Mouse (Mus musculus) heart, embryonic 14.5 days (tissue): ENCODE results near the gene Cys1. TPM values are rescaled to one million over a fixed set of nuclear protein-coding genes. Genes with fewer than 3 reads are reported as not detected.

Source experiments
- ATAC-seq: fragments of 200-750 bp; cut with Nextera tagmentation; 2 replicates; pipeline ENCODE4 v1.8.0; 2017; ENCODE audit warnings: low read depth, moderate TSS enrichment; ENCODE audit not compliant: insufficient number of reproducible peaks, insufficient read depth, low FRiP score
- H3K27ac ChIP-seq, 2 experiments: fragments of 200-500 bp in 1 of 2; fragments of 300-500 bp in 1 of 2; sonication (generic) in 1 of 2; replicated peaks in 1 of 2; 2 replicates each; pipeline ENCODE4 v1.5.1; 2012 to 2014; ENCODE audit warnings: low read depth in 2 of 2, low read length in 2 of 2, control low read depth in 1 of 2, mild to moderate bottlenecking in 1 of 2, mixed read lengths in 1 of 2; ENCODE audit not compliant: control insufficient read depth in 1 of 2, insufficient read depth in 1 of 2
- H3K27me3 ChIP-seq: fragments of 300-500 bp; sonication (generic); 2 replicates; pipeline ENCODE4 v1.6.1; 2014; ENCODE audit warnings: mild to moderate bottlenecking, low read length, control low read depth; ENCODE audit not compliant: control insufficient read depth, insufficient read depth
- H3K36me3 ChIP-seq: fragments of 300-500 bp; sonication (generic); 2 replicates; pipeline ENCODE4 v1.6.1; 2014; ENCODE audit warnings: mild to moderate bottlenecking, control low read depth, low read length, mixed read lengths; ENCODE audit not compliant: control insufficient read depth, insufficient read depth
- H3K4me1 ChIP-seq, 2 experiments: fragments of 200-500 bp in 1 of 2; fragments of 300-500 bp in 1 of 2; sonication (generic) in 1 of 2; 2 replicates each; pipeline ENCODE4 v1.6.1; 2012 to 2014; ENCODE audit warnings: low read length in 2 of 2, control low read depth in 1 of 2, mixed read lengths in 1 of 2; ENCODE audit not compliant: control insufficient read depth in 2 of 2, insufficient read depth in 2 of 2
- H3K4me2 ChIP-seq: fragments of 300-500 bp; sonication (generic); 2 replicates; pipeline ENCODE4 v1.6.1; 2014; ENCODE audit warnings: mild to moderate bottlenecking, low read length
- H3K4me3 ChIP-seq, 2 experiments: fragments of 200-500 bp in 1 of 2; fragments of 300-500 bp in 1 of 2; sonication (generic) in 1 of 2; 2 replicates each; pipeline ENCODE4 v1.5.1; 2012 to 2014; ENCODE audit warnings: low read length in 2 of 2, mild to moderate bottlenecking in 2 of 2, control low read depth in 1 of 2, low read depth in 1 of 2, moderate library complexity in 1 of 2; ENCODE audit not compliant: control insufficient read depth in 1 of 2, insufficient read depth in 1 of 2
- H3K9ac ChIP-seq: fragments of 300-500 bp; sonication (generic); 2 replicates; pipeline ENCODE4 v1.6.1; 2014; ENCODE audit warnings: mild to moderate bottlenecking, low read length
- H3K9me3 ChIP-seq: fragments of 300-500 bp; sonication (generic); 2 replicates; pipeline ENCODE4 v1.6.1; 2016; ENCODE audit warnings: low read length, control low read depth; ENCODE audit not compliant: control insufficient read depth
- WGBS: fragments of 180-500 bp; shearing (Covaris S2); extraction: QIAGEN DNeasy Blood & Tissue Kit; methylation state at CpG from one replicate; pipeline ENCODE4 v1.1.7; 2014; 5-methylcytosine and 5-hydroxymethylcytosine counted together
- polyA plus RNA-seq: library from polyadenylated mRNA; unstranded; fragments of >200 nt; fragmentation: Nextera tagmentation; extraction: Ambion mirVana; gene quantifications from 2 replicates; pipeline ENCODE4 v1.2.1, GENCODE M21; 2014

Gene Cys1
- polyA plus RNA-seq, 1 experiment from 2014 or later = 0.91 TPM

- Histone ChIP-seq H3K9ac (peak overlapping the region; percentile 73), H3K4me3 (peak overlapping the region; percentile 58 to 61), H3K4me2 (peak overlapping the region; percentile 92), H3K4me1 (peaks cover 15 to 27% of the 10 kb centered on the region in 2 experiments), H3K36me3 (no peaks in the 10 kb centered on the region), H3K9me3 (no peaks in the 10 kb centered on the region), H3K27ac (peak overlapping the region in 1 of 2 experiments; percentile 19; a peak in 1 of 4 replicates), H3K27me3 (peaks cover 27% of the 10 kb centered on the region)
- peak; percentile 25 for ATAC-seq
- 2% methylated on average over 50 of the region's 61 CpGs for WGBS
Observed at GRCm38 (mm10) chr12:24680492-24681285, 924 bp downstream of the Cys1 start.

- 21% methylated on average over 9 of the region's 9 CpGs for WGBS
- H3K4me2 ChIP-seq = peak overlapping the region; percentile 92
- H3K4me3 ChIP-seq = peak overlapping the region; percentile 58 to 61; a peak in 3 of 4 replicates
- no peaks in the 10 kb centered on the region for H3K9me3 ChIP-seq
- H3K9ac ChIP-seq = peak overlapping the region; percentile 73; the same call in 1 of the 2 replicates
- H3K27me3 ChIP-seq = peaks cover 27% of the 10 kb centered on the region
- no peaks in the 10 kb centered on the region for H3K36me3 ChIP-seq
- peaks cover 15 to 27% of the 10 kb centered on the region in 2 experiments for H3K4me1 ChIP-seq
- ATAC-seq = no peak
- peak overlapping the region in 1 of 2 experiments; percentile 19; a peak in 1 of 4 replicates for H3K27ac ChIP-seq
Observed at GRCm38 (mm10) chr12:24680096-24680491, 1.5 kb downstream of the Cys1 start.

GRCm38 (mm10) chr12:24662131-24662530 lies 19.5 kb downstream of the Cys1 start:
- Histone ChIP-seq H3K9me3 (no peaks in the 10 kb centered on the region), H3K4me2 (no peak overlapping the region), H3K4me1 (peaks cover 0 to 27% of the 10 kb centered on the region in 2 experiments), H3K27ac (no peak overlapping the region), H3K9ac (no peak overlapping the region), H3K27me3 (no peaks in the 10 kb centered on the region), H3K4me3 (no peak overlapping the region), H3K36me3 (peaks cover 71% of the 10 kb centered on the region)
- 79% methylated on average over 5 of the region's 5 CpGs for WGBS
- ATAC-seq = no peak

- 53% methylated on average over 4 of the region's 4 CpGs for WGBS
- no peaks in the 10 kb centered on the region for H3K27me3 ChIP-seq
- H3K27ac ChIP-seq = 0 out of 4 replicates have a peak overlapping the region, but pooled peaks of 1 of the 2 experiments have one; percentile 16
- ATAC-seq = no peak
- H3K4me3 ChIP-seq = no peak overlapping the region
- H3K4me1 ChIP-seq = peaks cover 0 to 36% of the 10 kb centered on the region in 2 experiments
- H3K4me2 ChIP-seq = no peak overlapping the region
- no peaks in the 10 kb centered on the region for H3K9me3 ChIP-seq
- H3K36me3 ChIP-seq = peaks cover 82% of the 10 kb centered on the region
- no peak overlapping the region for H3K9ac ChIP-seq
Observed at GRCm38 (mm10) chr12:24661100-24661499, 20.5 kb downstream of the Cys1 start.

- 93% methylated on average over 9 of the region's 9 CpGs for WGBS
- no peaks in the 10 kb centered on the region for H3K9me3 ChIP-seq
- peaks cover 0 to 42% of the 10 kb centered on the region in 2 experiments for H3K4me1 ChIP-seq
- H3K4me3 ChIP-seq = no peak overlapping the region
- no peak overlapping the region for H3K4me2 ChIP-seq
- H3K27ac ChIP-seq = no peak overlapping the region
- H3K9ac ChIP-seq = no peak overlapping the region
- H3K27me3 ChIP-seq = no peaks in the 10 kb centered on the region
- peaks cover 93% of the 10 kb centered on the region for H3K36me3 ChIP-seq
- ATAC-seq = no peak
Observed at GRCm38 (mm10) chr12:24659923-24660322, 21.7 kb downstream of the Cys1 start.

GRCm38 (mm10) chr12:24658998-24659397 lies 22.6 kb downstream of the Cys1 start:
- Histone ChIP-seq H3K27ac (no peak overlapping the region), H3K4me3 (no peak overlapping the region), H3K9me3 (no peaks in the 10 kb centered on the region), H3K4me1 (peaks cover 0 to 49% of the 10 kb centered on the region in 2 experiments), H3K9ac (no peak overlapping the region), H3K4me2 (no peak overlapping the region), H3K36me3 (peaks cover 97% of the 10 kb centered on the region), H3K27me3 (no peaks in the 10 kb centered on the region)
- WGBS = 78% methylated on average over 4 of the region's 4 CpGs
- ATAC-seq = no peak

- H3K36me3 ChIP-seq = peaks cover 80% of the 10 kb centered on the region
- H3K9ac ChIP-seq = 0 out of 2 replicates have a peak overlapping the region, but pooled peaks have one; percentile 46
- no peak for ATAC-seq
- no peaks in the 10 kb centered on the region for H3K27me3 ChIP-seq
- H3K4me2 ChIP-seq = peak overlapping the region; percentile 21; the same call in 1 of the 2 replicates
- peaks cover 11 to 66% of the 10 kb centered on the region in 2 experiments for H3K4me1 ChIP-seq
- H3K4me3 ChIP-seq = no peak overlapping the region
- WGBS = 65% methylated on average over 3 of the region's 3 CpGs
- H3K9me3 ChIP-seq = no peaks in the 10 kb centered on the region
- no peak overlapping the region for H3K27ac ChIP-seq
Observed at GRCm38 (mm10) chr12:24656436-24656835, 25.2 kb downstream of the Cys1 start.
